Mouse (Mus musculus): ENCODE results near the gene Tmem191c. TPM values are rescaled to one million over a fixed set of nuclear protein-coding genes. Genes with fewer than 3 reads are reported as not detected.

Gene Tmem191c
- total RNA-seq, 4 experiments from 2014 or later: 9.3 to 30.7 (median 19.6) TPM

DNA sequence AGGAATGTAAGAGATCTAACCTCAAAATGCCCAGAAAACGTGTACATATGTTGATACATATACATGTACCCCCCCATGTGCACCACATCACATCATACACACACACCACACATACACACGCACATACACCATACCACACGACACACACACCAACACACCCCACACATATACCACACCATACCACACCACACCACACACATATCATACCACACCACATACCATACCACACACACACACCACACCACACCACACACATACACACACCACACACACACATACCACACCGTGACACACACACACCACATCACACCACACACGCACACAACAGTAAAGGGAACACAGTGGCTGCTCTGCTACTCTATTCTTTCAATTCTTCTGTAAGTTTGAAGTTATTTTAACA is 56.0 kb downstream of the Tmem191c start:
- DNase-seq: no peak

Other genes with a start within 250 kb of the Tmem191c start
- 10 to 100 TPM in 2 of 4 experiments, 1 to 10 TPM in 2; 7.4 to 12.2 (median 10.2) TPM for gene Ypel1, start 206.4 kb upstream of the Tmem191c start, total RNA-seq (2022)
- gene Ppil2, start 164.8 kb upstream of the Tmem191c start, total RNA-seq (2022): 100 to 1,000 TPM in 3 of 4 experiments, 10 to 100 TPM in 1; 99.4 to 120 (median 106) TPM
- gene 2610318N02Rik, start 150.9 kb upstream of the Tmem191c start, total RNA-seq (2022): 1 to 10 TPM in 2 of 4 experiments, under 1 TPM in 2; 0.62 to 1.5 (median 1.1) TPM
- gene Sdf2l1, start 143.7 kb upstream of the Tmem191c start, total RNA-seq (2022): 10 to 100 TPM; 25.5 to 54.1 (median 34.4) TPM
- 10 to 100 TPM in 2 of 4 experiments, 1 to 10 TPM in 2; 7.3 to 16.8 (median 9.7) TPM for gene Ydjc, start 131.5 kb upstream of the Tmem191c start, total RNA-seq (2022)
- under 1 TPM; 0.35 to 0.66 (median 0.47) TPM for gene Ccdc116, start 128.8 kb upstream of the Tmem191c start, total RNA-seq (2022)
- gene Ube2l3, start 73.4 kb upstream of the Tmem191c start, total RNA-seq (2022): 100 to 1,000 TPM; 162 to 223 (median 198) TPM
- under 1 TPM in 2 of 4 experiments, not detected in 2; 0.09 to 0.14 TPM for gene Rimbp3, start 67.5 kb upstream of the Tmem191c start, total RNA-seq (2022)
- gene Hic2, start 42.5 kb upstream of the Tmem191c start, total RNA-seq (2022): 1 to 10 TPM; 2.0 to 3.7 (median 3.4) TPM
- gene Serpind1, start 55.3 kb downstream of the Tmem191c start, total RNA-seq (2022): under 1 TPM; 0.15 to 0.52 (median 0.35) TPM
- gene Snap29, start 129.9 kb downstream of the Tmem191c start, total RNA-seq (2022): 10 to 100 TPM; 26.7 to 32.4 (median 29.4) TPM
- 100 to 1,000 TPM in 2 of 4 experiments, 10 to 100 TPM in 2; 86.3 to 111 (median 102) TPM for gene Pi4ka, start 130.2 kb downstream of the Tmem191c start, total RNA-seq (2022)
- gene Crkl, start 175.9 kb downstream of the Tmem191c start, total RNA-seq (2022): 10 to 100 TPM; 27.7 to 38.9 (median 36.1) TPM
- 10 to 100 TPM in 3 of 4 experiments, 1 to 10 TPM in 1; 7.9 to 47.0 (median 29.0) TPM for gene Aifm3, start 213.5 kb downstream of the Tmem191c start, total RNA-seq (2022)
- gene Lztr1, start 232.6 kb downstream of the Tmem191c start, total RNA-seq (2022): 100 to 1,000 TPM in 2 of 4 experiments, 10 to 100 TPM in 2; 64.4 to 118 (median 88.8) TPM

Measured in adrenal gland, adult 8-10 months (tissue).